Mouse (Mus musculus): ENCODE measurements around the gene Tktl2. TPM values are rescaled to one million over a fixed set of nuclear protein-coding genes. Genes with fewer than 3 reads are reported as not detected.

Gene Tktl2
- not detected for total RNA-seq (2022)

GRCm38 (mm10) chr8:66511537-66511936 is at the start of gene Tktl2:
Gene Tktl2, plus strand, starts transcription at chr8:66511756.
- DNase-seq (ENCODE audit: low spot score): no peak

- DNase-seq (ENCODE audit: low spot score): no peak
Measured at GRCm38 (mm10) chr8:66469821-66470220, 41.7 kb upstream of the Tktl2 start.

DNA sequence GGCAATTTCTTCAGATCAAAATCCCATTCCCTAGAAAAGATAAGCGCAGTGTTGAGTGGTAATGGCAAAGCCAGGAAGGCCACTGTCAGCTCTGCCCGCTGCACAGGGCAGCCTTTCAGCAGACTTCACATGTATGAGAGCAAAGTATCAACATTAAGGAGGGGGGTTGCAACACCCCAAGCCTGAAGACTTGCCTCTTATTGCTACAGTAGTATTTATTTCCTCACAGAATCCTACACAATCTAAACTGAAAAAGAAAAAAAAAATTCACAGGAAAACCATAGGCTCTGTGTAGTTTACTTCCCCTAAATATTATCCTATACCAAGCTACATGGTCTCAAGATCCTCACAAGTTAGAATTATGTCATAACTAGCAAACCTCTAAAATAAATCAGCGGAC is 34.7 kb upstream of the Tktl2 start:
- no peak for DNase-seq (ENCODE audit: low spot score)

GRCm38 (mm10) chr8:66486084-66486763 is 25.3 kb upstream of the Tktl2 start, which contains the start of gene Tma16:
Gene Tma16, minus strand, starts transcription at chr8:66486530.
- DNase-seq (ENCODE audit: low spot score): peak; percentile 84

GRCm38 (mm10) chr8:66488556-66488955 is 23.0 kb upstream of the Tktl2 start:
- DNase-seq (ENCODE audit: low spot score): no peak

DNA sequence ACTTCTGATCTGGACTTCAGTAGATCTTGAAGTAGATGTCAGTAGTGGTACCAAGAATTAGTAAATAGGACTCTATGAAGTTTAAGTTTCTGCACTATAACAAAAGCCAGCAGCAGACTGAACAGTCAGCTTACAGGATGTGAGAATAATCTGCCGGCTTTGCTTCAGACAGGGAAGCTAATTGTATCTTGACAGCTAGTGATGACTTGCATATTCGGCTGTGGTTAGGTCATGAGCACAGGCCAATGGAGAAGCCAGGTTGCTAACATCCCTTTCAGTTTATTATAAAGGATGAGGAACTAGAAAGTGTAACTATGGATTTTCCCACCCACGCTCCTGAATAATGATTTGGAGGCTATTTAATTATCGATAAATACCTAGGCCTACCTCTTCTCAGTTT is 20.9 kb upstream of the Tktl2 start:
- no peak for DNase-seq (ENCODE audit: low spot score)

GRCm38 (mm10) chr8:66494496-66494895 is 17.1 kb upstream of the Tktl2 start:
- DNase-seq (ENCODE audit: low spot score): peak; percentile 40

- DNase-seq (ENCODE audit: low spot score): peak; percentile 59
Measured at GRCm38 (mm10) chr8:66495726-66496125, 15.8 kb upstream of the Tktl2 start.

DNA sequence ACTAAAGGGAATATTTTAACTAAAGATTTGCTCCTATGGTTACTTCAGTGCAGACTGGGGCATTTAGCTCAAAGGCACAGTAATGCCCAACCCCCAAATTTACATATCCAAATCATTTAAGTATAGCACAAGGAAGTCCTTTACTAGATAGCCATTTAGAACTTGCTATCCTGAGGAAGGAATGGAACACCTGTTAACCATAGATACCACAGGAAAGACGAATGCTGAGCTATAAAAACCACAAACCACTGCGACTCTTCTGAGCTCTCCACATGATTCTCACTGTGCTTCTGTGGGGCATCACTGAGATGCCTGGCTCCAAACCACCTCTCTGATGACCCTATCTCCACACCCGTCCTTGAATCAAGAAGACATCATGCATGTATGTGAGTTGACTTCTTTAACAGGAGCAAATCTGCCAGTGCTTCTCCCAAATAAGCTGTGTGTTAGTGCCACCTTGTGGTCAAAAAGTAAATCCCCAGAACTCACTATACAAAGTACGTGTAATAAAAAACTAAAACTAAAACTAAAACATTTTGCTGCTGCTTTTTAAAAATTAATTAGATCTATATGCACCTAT is 14.5 kb upstream of the Tktl2 start:
- DNase-seq (ENCODE audit: low spot score): peak; percentile 43

DNA sequence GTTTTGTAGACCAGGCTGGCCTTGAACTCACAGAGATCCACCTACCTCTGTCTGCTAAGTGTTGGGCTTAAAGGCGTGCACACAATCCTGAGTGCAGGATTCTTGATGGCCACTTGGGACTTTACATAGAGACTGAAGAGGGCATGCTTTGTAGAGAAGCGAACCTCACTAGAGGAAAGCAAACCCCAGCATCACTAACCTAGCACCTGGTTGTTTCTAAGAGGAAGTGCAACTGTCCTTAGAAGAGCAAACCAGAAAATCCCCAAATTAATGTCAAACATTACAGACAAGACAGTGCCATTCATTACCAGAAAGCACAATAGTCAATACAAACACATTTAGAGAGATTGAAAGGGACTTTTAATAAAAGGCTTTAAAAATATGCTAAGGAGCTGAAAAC is 8.2 kb upstream of the Tktl2 start:
- no peak for DNase-seq (ENCODE audit: low spot score)

DNA sequence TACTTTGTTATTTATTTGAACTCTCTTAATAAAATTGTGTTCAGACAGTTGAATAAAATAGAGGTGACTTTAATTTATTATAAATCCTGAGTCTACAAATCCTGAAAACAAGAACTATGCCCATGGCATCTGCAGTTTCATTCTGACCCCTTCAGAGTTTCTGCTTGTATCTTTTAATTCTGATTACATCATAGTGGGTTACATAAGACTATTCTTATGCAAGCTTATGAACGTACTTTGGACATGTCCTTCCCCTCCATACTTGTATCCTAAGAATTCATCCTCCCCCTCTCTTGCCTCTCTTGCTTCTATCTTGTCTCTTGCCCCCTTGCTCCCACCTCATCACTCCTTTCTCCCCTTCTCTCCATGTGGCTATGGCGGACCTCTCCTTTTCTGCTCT is 7.6 kb downstream of the Tktl2 start:
- no peak for DNase-seq (ENCODE audit: low spot score)

- DNase-seq (ENCODE audit: low spot score): no peak
Measured at GRCm38 (mm10) chr8:66520576-66520975, 9.0 kb downstream of the Tktl2 start.

DNA sequence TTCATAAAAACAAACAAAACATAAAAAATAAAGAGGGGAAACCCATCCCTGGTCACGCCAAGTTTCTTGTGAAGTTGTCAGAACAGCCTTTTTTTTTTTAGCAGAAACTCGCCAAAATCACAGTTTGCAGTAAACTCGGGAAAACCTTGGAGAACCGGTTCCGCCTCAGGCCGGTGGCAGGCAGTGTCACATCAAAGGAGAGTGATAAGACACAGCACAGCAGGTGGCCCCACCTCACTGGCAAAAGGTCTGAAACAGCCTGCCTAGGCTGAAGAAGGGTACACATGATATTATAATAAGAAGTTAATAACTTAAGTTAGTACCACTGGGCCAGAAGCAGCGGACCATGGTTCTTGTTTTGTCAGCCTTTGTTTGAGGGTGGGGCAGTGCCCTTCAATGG is 38.5 kb downstream of the Tktl2 start:
- DNase-seq (ENCODE audit: low spot score): no peak

Other genes with a start within 250 kb of the Tktl2 start
- 1 to 10 TPM; 3.2 to 4.1 (median 3.7) TPM for gene Tma16, start 25.2 kb upstream of the Tktl2 start, total RNA-seq (2022)
- not detected for gene Npy5r, start 176.4 kb downstream of the Tktl2 start, total RNA-seq (2022)
- 1 to 10 TPM; 1.8 to 2.6 (median 2.0) TPM for gene Npy1r, start 185.4 kb downstream of the Tktl2 start, total RNA-seq (2022)

Data from heart, adult 8-10 months (tissue).